Mouse (Mus musculus) embryonic facial prominence, embryonic 10.5 days (tissue): Measurements from ENCODE around the gene C730034F03Rik. TPM values are rescaled to one million over a fixed set of nuclear protein-coding genes. Genes with fewer than 3 reads are reported as not detected.

ENCODE experiments used
- DNase-seq: peaks from one replicate; pipeline ENCODE4 v3.0.0-alpha.2; 2017; ENCODE audit warnings: low spot score
- H3K27ac ChIP-seq: fragments of 300-500 bp; sonication (generic); replicated peaks from 2 replicates; pipeline ENCODE4 v1.5.1; 2016; ENCODE audit warnings: mild to moderate bottlenecking
- H3K27me3 ChIP-seq: fragments of 300-500 bp; sonication (generic); replicated peaks from 2 replicates; pipeline ENCODE4 v1.6.1; 2016; ENCODE audit warnings: low read depth, mild to moderate bottlenecking; ENCODE audit not compliant: poor library complexity, severe bottlenecking
- H3K36me3 ChIP-seq: fragments of 300-500 bp; sonication (generic); replicated peaks from 2 replicates; pipeline ENCODE4 v1.6.1; 2016; ENCODE audit warnings: mild to moderate bottlenecking, moderate library complexity
- H3K4me1 ChIP-seq: fragments of 300-500 bp; sonication (generic); 2 replicates; pipeline ENCODE4 v1.6.1; 2016
- H3K4me3 ChIP-seq: fragments of 300-500 bp; sonication (generic); 2 replicates; pipeline ENCODE4 v1.5.1; 2016; ENCODE audit warnings: mild to moderate bottlenecking, moderate library complexity
- H3K9me3 ChIP-seq: fragments of 300-500 bp; sonication (generic); 2 replicates; pipeline ENCODE4 v1.6.1; 2016; ENCODE audit warnings: mild to moderate bottlenecking
- WGBS: fragments of 180-500 bp; shearing (Covaris S2); methylation state at CpG from one replicate; pipeline ENCODE4 v1.1.7; 2016; 5-methylcytosine and 5-hydroxymethylcytosine counted together
- polyA plus RNA-seq: library from polyadenylated mRNA; unstranded; fragments of >200 nt; fragmentation: Nextera tagmentation; extraction: Ambion mirVana; gene quantifications from 2 replicates; pipeline ENCODE4 v1.2.1, GENCODE M21; 2016

Gene C730034F03Rik
- polyA plus RNA-seq, 1 experiment from 2014 or later, result 4.2 TPM

DNA sequence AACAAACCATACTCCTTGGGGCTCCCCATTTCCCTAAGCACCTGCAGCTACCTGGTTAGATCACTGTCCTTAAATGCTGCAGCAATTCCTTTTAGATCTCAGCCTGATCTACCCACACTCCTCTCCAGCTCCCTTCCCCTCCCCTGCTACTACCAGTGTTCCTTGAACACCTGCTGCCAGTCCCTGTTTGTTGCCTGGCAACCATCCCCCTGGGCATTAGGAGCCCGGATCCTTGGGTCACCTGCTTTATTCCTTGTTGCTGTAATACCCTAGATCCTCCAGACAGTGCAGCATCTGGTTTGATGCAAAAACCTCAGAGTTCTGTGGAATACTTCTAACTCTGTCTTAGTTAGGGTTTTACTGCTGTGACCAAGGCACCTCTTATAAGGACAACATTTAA is 35.7 kb downstream of the C730034F03Rik start:
- Histone ChIP-seq H3K9me3 (no peaks in the 10 kb centered on the region), H3K27me3 (no peaks in the 10 kb centered on the region), H3K4me3 (no peak overlapping the region), H3K27ac (no peak overlapping the region), H3K4me1 (peaks cover 3% of the 10 kb centered on the region; the same call in 1 of the 2 replicates), H3K36me3 (peaks cover 12% of the 10 kb centered on the region; the same call in 1 of the 2 replicates)
- 4% methylated on average over 1 of the region's 1 CpGs for WGBS
- DNase-seq, result no peak

- no peak for DNase-seq
- no peaks in the 10 kb centered on the region for H3K9me3 ChIP-seq
- H3K36me3 ChIP-seq, result no peaks in the 10 kb centered on the region
- WGBS, result 45% methylated on average over 2 of the region's 2 CpGs
- H3K4me3 ChIP-seq, result no peak overlapping the region
- H3K27me3 ChIP-seq, result no peaks in the 10 kb centered on the region
- H3K27ac ChIP-seq, result no peak overlapping the region
- H3K4me1 ChIP-seq, result peaks cover 3% of the 10 kb centered on the region; the same call in 1 of the 2 replicates
Measured at GRCm38 (mm10) chr15:89468577-89468976, 39.2 kb downstream of the C730034F03Rik start.

GRCm38 (mm10) chr15:89471476-89471875 is 42.1 kb downstream of the C730034F03Rik start:
- WGBS, result 90% methylated on average over 4 of the region's 4 CpGs
- peaks cover 16% of the 10 kb centered on the region for H3K4me1 ChIP-seq
- no peaks in the 10 kb centered on the region for H3K9me3 ChIP-seq
- no peaks in the 10 kb centered on the region for H3K36me3 ChIP-seq
- H3K4me3 ChIP-seq, result no peak overlapping the region
- H3K27ac ChIP-seq, result no peak overlapping the region
- no peak for DNase-seq
- H3K27me3 ChIP-seq, result no peaks in the 10 kb centered on the region

DNA sequence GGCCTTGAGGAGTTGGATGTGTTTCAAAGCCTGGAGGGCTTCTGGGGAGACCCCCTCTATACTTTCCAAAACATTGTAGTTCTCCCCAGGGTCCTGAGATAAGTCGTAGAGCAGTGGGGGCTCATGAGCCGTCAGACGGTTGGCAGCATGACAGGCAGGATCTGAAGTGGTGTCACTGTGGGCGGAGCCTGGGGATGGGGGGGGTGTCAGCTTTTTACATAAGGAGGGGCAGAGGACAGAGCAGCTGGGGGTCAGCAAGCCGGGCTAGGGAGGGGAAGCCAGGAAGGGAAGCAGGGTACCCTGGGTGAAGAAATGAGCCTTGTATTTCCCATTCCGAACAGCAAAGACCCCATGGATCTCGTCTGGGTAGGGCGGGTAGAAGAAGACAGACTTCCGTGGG is 44.0 kb downstream of the C730034F03Rik start:
- H3K27me3 ChIP-seq, result peaks cover 14% of the 10 kb centered on the region
- 84% methylated on average over 9 of the region's 9 CpGs for WGBS
- no peaks in the 10 kb centered on the region for H3K9me3 ChIP-seq
- H3K36me3 ChIP-seq, result no peaks in the 10 kb centered on the region
- H3K4me1 ChIP-seq, result peaks cover 28% of the 10 kb centered on the region
- no peak overlapping the region for H3K4me3 ChIP-seq
- H3K27ac ChIP-seq, result no peak overlapping the region
- no peak for DNase-seq

GRCm38 (mm10) chr15:89473921-89474320 is 44.5 kb downstream of the C730034F03Rik start:
- 97% methylated on average over 8 of the region's 8 CpGs for WGBS
- H3K36me3 ChIP-seq, result no peaks in the 10 kb centered on the region
- H3K4me1 ChIP-seq, result peaks cover 28% of the 10 kb centered on the region
- no peaks in the 10 kb centered on the region for H3K9me3 ChIP-seq
- H3K4me3 ChIP-seq, result no peak overlapping the region
- no peak for DNase-seq
- H3K27ac ChIP-seq, result no peak overlapping the region
- H3K27me3 ChIP-seq, result peaks cover 15% of the 10 kb centered on the region

- 93% methylated on average over 19 of the region's 19 CpGs for WGBS
- Histone ChIP-seq H3K27ac (no peak overlapping the region), H3K27me3 (peaks cover 15% of the 10 kb centered on the region), H3K4me1 (peaks cover 28% of the 10 kb centered on the region), H3K9me3 (no peaks in the 10 kb centered on the region), H3K36me3 (no peaks in the 10 kb centered on the region), H3K4me3 (peak overlapping the region; percentile 73)
- DNase-seq, result no peak
Measured at GRCm38 (mm10) chr15:89474596-89475292, 45.4 kb downstream of the C730034F03Rik start.

GRCm38 (mm10) chr15:89475293-89475600 is 45.9 kb downstream of the C730034F03Rik start:
- H3K4me3 ChIP-seq, result peak overlapping the region; percentile 73

GRCm38 (mm10) chr15:89475611-89476474 is 46.5 kb downstream of the C730034F03Rik start:
- WGBS, result 10% methylated on average over 44 of the region's 44 CpGs
- Histone ChIP-seq H3K27me3 (peaks cover 15% of the 10 kb centered on the region), H3K9me3 (no peaks in the 10 kb centered on the region), H3K36me3 (no peaks in the 10 kb centered on the region), H3K27ac (peak overlapping the region; percentile 85), H3K4me1 (peaks cover 34% of the 10 kb centered on the region), H3K4me3 (peak overlapping the region; percentile 73)
- DNase-seq, result peak; percentile 92

More at GRCm38 (mm10) chr15:89475293-89475600, 45.9 kb downstream of the C730034F03Rik start:
- Histone ChIP-seq H3K36me3 (no peaks in the 10 kb centered on the region), H3K27ac (peak overlapping the region; percentile 85; the same call in 1 of the 2 replicates), H3K27me3 (peaks cover 15% of the 10 kb centered on the region), H3K4me1 (peaks cover 28% of the 10 kb centered on the region), H3K9me3 (no peaks in the 10 kb centered on the region)
- WGBS, result 87% methylated on average over 7 of the region's 7 CpGs
- DNase-seq, result no peak

DNA sequence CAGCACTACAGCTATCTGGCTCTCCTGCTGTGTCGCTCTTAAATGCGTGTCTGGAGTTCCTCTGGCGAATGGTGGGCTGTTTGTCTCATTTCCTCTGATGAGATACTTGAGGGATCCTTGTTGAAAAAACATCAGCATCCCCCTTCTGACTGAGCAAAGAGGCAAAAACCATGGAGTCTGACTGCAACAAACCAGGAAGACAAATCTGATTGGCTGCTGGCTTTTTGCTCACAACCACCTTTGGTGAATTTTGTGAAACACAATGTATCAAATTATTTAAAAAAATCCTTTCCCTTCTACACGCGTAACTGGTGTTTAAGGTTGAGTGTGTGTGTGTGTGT is 47.1 kb downstream of the C730034F03Rik start:
- peaks cover 34% of the 10 kb centered on the region for H3K4me1 ChIP-seq
- no peaks in the 10 kb centered on the region for H3K36me3 ChIP-seq
- H3K27me3 ChIP-seq, result peaks cover 15% of the 10 kb centered on the region
- H3K4me3 ChIP-seq, result peak overlapping the region; percentile 73
- H3K27ac ChIP-seq, result peak overlapping the region; percentile 85
- no peaks in the 10 kb centered on the region for H3K9me3 ChIP-seq
- WGBS, result 10% methylated on average over 5 of the region's 5 CpGs
- DNase-seq, result no peak

- Histone ChIP-seq H3K4me1 (peaks cover 34% of the 10 kb centered on the region), H3K36me3 (no peaks in the 10 kb centered on the region), H3K9me3 (no peaks in the 10 kb centered on the region), H3K27ac (peak within 1 kb of the TSS; percentile 85), H3K4me3 (peak within 1 kb of the TSS; percentile 73), H3K27me3 (peaks cover 15% of the 10 kb centered on the region)
- WGBS, result 26% methylated on average over 9 of the region's 9 CpGs
- no peak for DNase-seq
Measured at GRCm38 (mm10) chr15:89477091-89477491, 47.7 kb downstream of the C730034F03Rik start, which contains the start of gene Arsa. TSS of gene Arsa (minus strand) at chr15:89477425.

DNA sequence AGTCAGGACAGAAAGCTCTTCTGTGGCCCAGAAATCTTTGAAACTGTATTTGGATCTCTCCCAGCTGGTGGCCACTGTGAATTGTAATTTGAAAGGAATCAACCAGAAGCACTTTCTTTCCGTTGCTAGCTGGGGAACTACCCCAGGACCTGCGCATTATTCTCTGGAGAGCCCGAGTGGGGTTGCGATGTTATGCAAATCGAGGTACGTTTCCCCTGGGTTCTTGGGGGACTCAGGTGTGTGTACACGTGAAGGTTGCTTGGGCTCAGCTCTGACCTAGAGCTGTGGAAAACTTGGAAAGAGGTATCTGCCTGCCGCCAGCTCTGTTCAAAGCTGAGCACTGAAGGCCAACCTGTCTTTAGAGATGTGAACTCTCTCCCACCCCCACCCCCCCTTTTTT is 48.4 kb downstream of the C730034F03Rik start:
- Histone ChIP-seq H3K27me3 (peaks cover 15% of the 10 kb centered on the region), H3K36me3 (no peaks in the 10 kb centered on the region), H3K4me1 (peaks cover 34% of the 10 kb centered on the region), H3K4me3 (no peak overlapping the region), H3K27ac (no peak overlapping the region), H3K9me3 (no peaks in the 10 kb centered on the region)
- WGBS, result 40% methylated on average over 8 of the region's 8 CpGs
- DNase-seq, result no peak

GRCm38 (mm10) chr15:89478622-89479021 is 49.2 kb downstream of the C730034F03Rik start:
- no peaks in the 10 kb centered on the region for H3K9me3 ChIP-seq
- WGBS, result 85% methylated on average over 3 of the region's 3 CpGs
- no peak overlapping the region for H3K4me3 ChIP-seq
- peaks cover 34% of the 10 kb centered on the region for H3K4me1 ChIP-seq
- peaks cover 15% of the 10 kb centered on the region for H3K27me3 ChIP-seq
- H3K27ac ChIP-seq, result no peak overlapping the region
- no peak for DNase-seq
- H3K36me3 ChIP-seq, result no peaks in the 10 kb centered on the region
